Mouse (Mus musculus): ENCODE measurements around the gene Trak1. TPM values are rescaled to one million over a fixed set of nuclear protein-coding genes. Genes with fewer than 3 reads are reported as not detected.

Gene Trak1
- polyA plus RNA-seq, 1 experiment = 61.1 TPM

GRCm38 (mm10) chr9:121303086-121303485, 5.8 kb downstream of the Trak1 start:
- no peak overlapping the region for H3K27ac ChIP-seq (ENCODE audit: insufficient read depth, low read depth, low read length)
- TF ChIP-seq POLR2A (IDR thresholded peaks at IDR 0.05; ENCODE audit: borderline replicate concordance, low read depth, low read length) (no peak), CTCF (IDR thresholded peaks at IDR 0.05; ENCODE audit: low read depth, low read length) (no peak)
- no peak overlapping the region for H3K4me3 ChIP-seq (ENCODE audit: insufficient read depth, low read length)
- H3K4me1 ChIP-seq (ENCODE audit: control insufficient read depth, insufficient read depth, low read length) = peaks cover 69% of the 10 kb centered on the region

GRCm38 (mm10) chr9:121303748-121304147, 6.4 kb downstream of the Trak1 start:
- H3K4me3 ChIP-seq (ENCODE audit: insufficient read depth, low read length) = no peak overlapping the region
- H3K27ac ChIP-seq (ENCODE audit: insufficient read depth, low read depth, low read length) = no peak overlapping the region
- TF ChIP-seq CTCF (IDR thresholded peaks at IDR 0.05; ENCODE audit: low read depth, low read length) = no peak
- no peak for TF ChIP-seq POLR2A (IDR thresholded peaks at IDR 0.05; ENCODE audit: borderline replicate concordance, low read depth, low read length)
- H3K4me1 ChIP-seq (ENCODE audit: control insufficient read depth, insufficient read depth, low read length) = peaks cover 71% of the 10 kb centered on the region

GRCm38 (mm10) chr9:121304520-121304919, 7.2 kb downstream of the Trak1 start:
- no peak for TF ChIP-seq CTCF (IDR thresholded peaks at IDR 0.05; ENCODE audit: low read depth, low read length)
- TF ChIP-seq POLR2A (IDR thresholded peaks at IDR 0.05; ENCODE audit: borderline replicate concordance, low read depth, low read length) = no peak
- Histone ChIP-seq H3K4me1 (ENCODE audit: control insufficient read depth, insufficient read depth, low read length) (peaks cover 72% of the 10 kb centered on the region), H3K27ac (ENCODE audit: insufficient read depth, low read depth, low read length) (no peak overlapping the region), H3K4me3 (ENCODE audit: insufficient read depth, low read length) (no peak overlapping the region)

GRCm38 (mm10) chr9:121305456-121305855, 8.2 kb downstream of the Trak1 start:
- Histone ChIP-seq H3K27ac (ENCODE audit: insufficient read depth, low read depth, low read length) (peak overlapping the region; percentile 46), H3K4me1 (ENCODE audit: control insufficient read depth, insufficient read depth, low read length) (peaks cover 68% of the 10 kb centered on the region), H3K4me3 (ENCODE audit: insufficient read depth, low read length) (no peak overlapping the region)
- TF ChIP-seq CTCF (IDR thresholded peaks at IDR 0.05; ENCODE audit: low read depth, low read length) = no peak
- TF ChIP-seq POLR2A (IDR thresholded peaks at IDR 0.05; ENCODE audit: borderline replicate concordance, low read depth, low read length) = no peak

- no peak overlapping the region for H3K4me3 ChIP-seq (ENCODE audit: insufficient read depth, low read length)
These were observed 12.0 kb downstream of the Trak1 start for GRCm38 (mm10) chr9:121309287-121309686.

GRCm38 (mm10) chr9:121310501-121310900, 13.2 kb downstream of the Trak1 start:
- no peak for TF ChIP-seq POLR2A (IDR thresholded peaks at IDR 0.05; ENCODE audit: borderline replicate concordance, low read depth, low read length)
- TF ChIP-seq CTCF (IDR thresholded peaks at IDR 0.05; ENCODE audit: low read depth, low read length) = no peak
- Histone ChIP-seq H3K4me1 (ENCODE audit: control insufficient read depth, insufficient read depth, low read length) (peaks cover 45% of the 10 kb centered on the region), H3K4me3 (ENCODE audit: insufficient read depth, low read length) (no peak overlapping the region), H3K27ac (ENCODE audit: insufficient read depth, low read depth, low read length) (no peak overlapping the region)

More at GRCm38 (mm10) chr9:121309287-121309686, 12.0 kb downstream of the Trak1 start:
- H3K4me1 ChIP-seq (ENCODE audit: control insufficient read depth, insufficient read depth, low read length) = peaks cover 50% of the 10 kb centered on the region
- TF ChIP-seq CTCF (IDR thresholded peaks at IDR 0.05; ENCODE audit: low read depth, low read length) (no peak), POLR2A (IDR thresholded peaks at IDR 0.05; ENCODE audit: borderline replicate concordance, low read depth, low read length) (no peak)
- H3K27ac ChIP-seq (ENCODE audit: insufficient read depth, low read depth, low read length) = no peak overlapping the region

- H3K27ac ChIP-seq (ENCODE audit: insufficient read depth, low read depth, low read length) = no peak overlapping the region
- no peak overlapping the region for H3K4me3 ChIP-seq (ENCODE audit: insufficient read depth, low read length)
- peaks cover 45% of the 10 kb centered on the region for H3K4me1 ChIP-seq (ENCODE audit: control insufficient read depth, insufficient read depth, low read length)
- TF ChIP-seq CTCF (IDR thresholded peaks at IDR 0.05; ENCODE audit: low read depth, low read length) (no peak), POLR2A (IDR thresholded peaks at IDR 0.05; ENCODE audit: borderline replicate concordance, low read depth, low read length) (no peak)
These were observed 14.5 kb downstream of the Trak1 start for GRCm38 (mm10) chr9:121311846-121312236.

GRCm38 (mm10) chr9:121312237-121312891, 15.1 kb downstream of the Trak1 start:
- H3K4me3 ChIP-seq (ENCODE audit: insufficient read depth, low read length) = no peak overlapping the region
- H3K27ac ChIP-seq (ENCODE audit: insufficient read depth, low read depth, low read length) = peak overlapping the region; percentile 30; the same call in 1 of the 2 replicates
- TF ChIP-seq POLR2A (IDR thresholded peaks at IDR 0.05; ENCODE audit: borderline replicate concordance, low read depth, low read length) (no peak), CTCF (IDR thresholded peaks at IDR 0.05; ENCODE audit: low read depth, low read length) (no peak)
- H3K4me1 ChIP-seq (ENCODE audit: control insufficient read depth, insufficient read depth, low read length) = peaks cover 41% of the 10 kb centered on the region

- TF ChIP-seq POLR2A (IDR thresholded peaks at IDR 0.05; ENCODE audit: borderline replicate concordance, low read depth, low read length) (no peak), CTCF (IDR thresholded peaks at IDR 0.05; ENCODE audit: low read depth, low read length) (no peak)
- Histone ChIP-seq H3K4me3 (ENCODE audit: insufficient read depth, low read length) (peak overlapping the region; percentile 68), H3K27ac (ENCODE audit: insufficient read depth, low read depth, low read length) (peak overlapping the region; percentile 98), H3K4me1 (ENCODE audit: control insufficient read depth, insufficient read depth, low read length) (peaks cover 49% of the 10 kb centered on the region)
These were observed 16.5 kb downstream of the Trak1 start for GRCm38 (mm10) chr9:121313656-121314374.

GRCm38 (mm10) chr9:121314541-121315152, 17.3 kb downstream of the Trak1 start:
- Histone ChIP-seq H3K27ac (ENCODE audit: insufficient read depth, low read depth, low read length) (peak overlapping the region; percentile 98), H3K4me3 (ENCODE audit: insufficient read depth, low read length) (peak overlapping the region; percentile 68), H3K4me1 (ENCODE audit: control insufficient read depth, insufficient read depth, low read length) (peaks cover 44% of the 10 kb centered on the region)
- TF ChIP-seq POLR2A (IDR thresholded peaks at IDR 0.05; ENCODE audit: borderline replicate concordance, low read depth, low read length) = no peak
- no peak for TF ChIP-seq CTCF (IDR thresholded peaks at IDR 0.05; ENCODE audit: low read depth, low read length)
